Mouse (Mus musculus) c-Kit-positive CD71-negative TER-119-negative erythroid progenitor cells, embryonic 14.5 days (primary cell): Measurements from ENCODE around the gene Cxcr5.

Source experiments
- DNase-seq: peaks from one replicate; pipeline ENCODE4 v3.0.0-alpha.2; 2013; ENCODE audit warnings: low read depth

Gene Cxcr5

DNA sequence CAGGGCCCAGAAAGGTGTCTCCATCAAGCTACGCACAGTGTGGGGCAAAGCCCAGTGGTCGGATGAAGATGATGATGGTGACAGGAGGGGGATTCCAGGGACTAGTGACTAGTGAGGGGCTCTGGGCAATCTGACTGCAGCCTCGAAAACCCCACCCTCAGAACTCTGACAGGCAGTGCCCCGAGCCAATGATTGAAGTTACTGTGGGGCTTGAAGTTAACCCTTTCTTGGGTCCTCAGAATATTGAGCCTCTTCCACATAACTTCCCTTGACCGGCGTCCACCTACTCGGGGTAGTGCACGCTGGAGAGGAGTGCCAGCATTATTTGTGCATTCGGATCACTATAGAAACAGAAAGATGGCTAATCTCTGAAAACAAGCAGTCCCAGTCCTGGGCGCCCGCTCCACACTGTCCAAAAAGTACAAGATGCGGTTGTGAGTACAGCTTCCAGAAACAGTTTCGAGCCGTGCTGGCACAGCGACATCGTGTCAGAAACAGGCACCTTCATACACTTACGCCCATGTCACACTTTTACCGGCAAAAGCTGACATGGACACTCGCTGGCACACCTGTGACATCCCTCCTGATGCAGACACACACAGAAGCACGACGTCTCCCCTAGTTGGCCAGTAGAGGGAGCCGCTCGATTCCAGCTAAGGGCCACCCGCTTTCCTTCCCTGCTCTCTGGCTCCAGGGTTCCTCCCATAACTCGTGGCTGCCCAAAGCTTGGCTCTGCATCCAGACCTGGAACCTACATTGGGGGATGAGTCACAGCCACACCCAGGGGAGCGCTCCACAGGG lies 81.8 kb downstream of the Cxcr5 start:
- no peak for DNase-seq

DNA sequence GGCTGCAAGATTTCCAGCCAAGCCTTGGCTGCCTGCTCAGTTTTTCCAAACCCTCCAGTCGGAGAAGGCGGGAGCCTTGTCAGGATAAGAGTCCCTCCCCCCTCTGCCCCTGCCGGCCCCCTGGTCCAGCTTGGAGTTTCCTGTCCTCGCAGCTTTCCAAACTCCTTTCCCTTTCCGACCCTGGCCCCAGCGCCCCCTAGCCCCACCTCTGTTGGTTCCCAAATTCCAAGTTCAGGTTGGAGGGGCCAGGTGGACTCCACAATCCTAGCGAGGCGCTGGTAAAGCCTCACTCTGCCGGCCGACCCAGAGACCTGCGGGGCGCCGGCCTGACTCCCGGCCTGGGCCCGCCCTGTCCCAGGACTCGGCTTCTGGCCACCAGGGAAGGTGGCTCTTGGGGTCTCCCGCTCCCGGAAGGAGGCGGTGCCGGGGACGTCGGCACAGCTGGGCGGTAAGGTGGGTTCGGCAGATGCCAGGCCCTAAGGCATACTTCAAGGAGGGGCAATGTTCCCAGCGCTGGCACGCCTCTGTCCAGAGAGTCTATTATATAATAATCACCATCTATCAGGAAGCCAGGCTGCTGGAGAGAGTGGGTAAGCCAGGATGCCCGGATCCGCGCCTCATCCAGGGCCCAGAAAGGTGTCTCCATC lies 82.6 kb downstream of the Cxcr5 start:
- DNase-seq: no peak

DNA sequence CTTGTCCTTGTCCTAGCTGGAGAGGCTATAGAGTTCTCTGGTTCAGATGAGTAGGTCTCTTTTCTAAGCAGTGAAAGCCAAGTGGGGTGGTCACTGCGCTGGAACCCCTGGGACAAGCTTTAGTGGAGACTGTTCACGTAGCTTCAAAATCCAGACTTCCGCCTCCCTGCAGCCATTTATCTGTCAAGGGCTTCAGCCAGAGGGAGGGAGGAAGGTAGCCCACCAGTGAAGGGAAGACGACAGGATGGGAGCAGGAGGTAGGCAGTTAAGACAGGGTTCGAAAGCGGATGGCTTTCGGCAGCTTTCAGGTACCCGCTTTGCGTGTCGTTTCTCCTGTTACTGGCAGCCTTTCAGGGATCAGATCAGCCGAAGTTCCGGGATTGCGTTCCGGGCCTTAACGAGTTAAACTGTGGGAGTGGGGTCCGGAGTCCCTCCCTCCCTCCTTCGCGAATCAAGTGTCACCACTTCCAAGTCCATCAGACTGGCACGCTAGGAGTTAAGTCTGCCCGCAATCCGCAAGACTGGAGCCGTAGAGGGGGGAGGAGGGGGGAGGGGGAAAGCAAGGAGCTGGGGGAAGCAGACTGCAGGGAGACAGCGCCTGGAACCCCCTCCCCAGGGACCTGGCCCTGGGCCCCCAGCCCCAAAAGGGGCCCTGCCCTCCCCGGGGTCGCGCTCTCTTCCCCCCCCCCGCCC lies 83.3 kb downstream of the Cxcr5 start:
- DNase-seq: no peak

- no peak for DNase-seq
These were observed 84.1 kb downstream of the Cxcr5 start for GRCm38 (mm10) chr9:44477339-44478228.

DNA sequence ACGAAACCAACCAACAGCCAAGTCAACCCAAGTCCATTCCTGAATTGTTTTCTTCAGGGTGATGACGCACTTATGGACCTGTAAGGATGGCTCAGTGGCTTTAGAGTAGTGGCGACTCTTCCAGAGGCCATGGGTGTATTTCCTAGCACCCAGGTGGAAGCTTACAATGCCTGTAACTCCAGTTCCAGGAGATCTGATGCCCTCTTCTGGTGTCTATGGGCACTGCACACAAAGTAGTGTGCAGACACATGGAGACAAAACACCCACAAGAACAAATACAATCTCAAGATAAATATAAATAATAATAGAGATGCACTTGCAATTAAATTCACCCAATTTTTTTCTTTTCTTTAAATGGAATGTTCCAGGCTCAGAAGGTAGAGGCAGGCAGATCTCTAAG lies 85.7 kb downstream of the Cxcr5 start:
- DNase-seq: no peak

GRCm38 (mm10) chr9:44474327-44474726 lies 87.3 kb downstream of the Cxcr5 start:
- DNase-seq: no peak

- no peak for DNase-seq
These were observed 88.5 kb downstream of the Cxcr5 start for GRCm38 (mm10) chr9:44473184-44473583.

- DNase-seq: no peak
These were observed 92.9 kb downstream of the Cxcr5 start for GRCm38 (mm10) chr9:44468800-44469199.

- no peak for DNase-seq
These were observed 93.5 kb downstream of the Cxcr5 start for GRCm38 (mm10) chr9:44468224-44468623.

- DNase-seq: no peak
These were observed 99.7 kb downstream of the Cxcr5 start for GRCm38 (mm10) chr9:44461950-44462349.
